Mouse (Mus musculus) T-helper 1 cell (primary cell): ENCODE measurements around the gene Cped1.

ENCODE experiments used
- in situ Hi-C: fragments of 300-600 bp; cut with MboI, MseI; formaldehyde crosslinking; loops from one replicate; pipeline ENCODE4 v1.15.1; 2025; ENCODE audit warnings: high pct_unique_total_duplicates

The Cped1 gene

GRCm38 (mm10) chr6:21985732-21986540 lies at the start of gene Cped1:
Gene Cped1, plus strand, starts transcription at chr6:21985916.
- in situ Hi-C loops: loop anchor here (5.0 kb wide), 1 partner anchor 39 kb away; the partner anchor contains the start of gene Ing3

GRCm38 (mm10) chr6:21937981-21938635 lies 47.6 kb upstream of the Cped1 start:
- in situ Hi-C loops: no loop called here

GRCm38 (mm10) chr6:21949226-21949731 lies 36.4 kb upstream of the Cped1 start, which contains the start of gene Ing3:
Gene Ing3, plus strand, starts transcription at chr6:21949571.
- in situ Hi-C loops: loop anchor here (5.0 kb wide), 1 partner anchor 38 kb away; the partner anchor contains the start of gene Cped1

- in situ Hi-C loops: loop anchor here (5.0 kb wide), 1 partner anchor 37 kb away; the partner anchor contains the start of gene Cped1
These were observed 35.8 kb upstream of the Cped1 start for GRCm38 (mm10) chr6:21949771-21950448.

- in situ Hi-C loops: no loop called here
These were observed 35.0 kb upstream of the Cped1 start for GRCm38 (mm10) chr6:21950676-21951075.

GRCm38 (mm10) chr6:21955468-21955867 lies 30.2 kb upstream of the Cped1 start:
- in situ Hi-C loops: no loop called here

- in situ Hi-C loops: no loop called here
These were observed 26.8 kb upstream of the Cped1 start for GRCm38 (mm10) chr6:21958922-21959321.

GRCm38 (mm10) chr6:21959909-21960308 lies 25.8 kb upstream of the Cped1 start:
- in situ Hi-C loops: no loop called here

GRCm38 (mm10) chr6:21977532-21977931 lies 8.2 kb upstream of the Cped1 start:
- in situ Hi-C loops: no loop called here

GRCm38 (mm10) chr6:21981114-21981513 lies 4.6 kb upstream of the Cped1 start:
- in situ Hi-C loops: no loop called here

- in situ Hi-C loops: loop anchor here (5.0 kb wide), 1 partner anchor 38 kb away; the partner anchor contains the start of gene Ing3
These were observed 555 bp upstream of the Cped1 start for GRCm38 (mm10) chr6:21984990-21985731.

- in situ Hi-C loops: loop anchor here (5.0 kb wide), 1 partner anchor 39 kb away; the partner anchor contains the start of gene Ing3
These were observed 1.1 kb downstream of the Cped1 start for GRCm38 (mm10) chr6:21986660-21987331.

- in situ Hi-C loops: loop anchor here (5.0 kb wide), 1 partner anchor 40 kb away; the partner anchor contains the start of gene Ing3
These were observed 1.8 kb downstream of the Cped1 start for GRCm38 (mm10) chr6:21987554-21987953.

- in situ Hi-C loops: loop anchor here (5.0 kb wide), 1 partner anchor 41 kb away; the partner anchor contains the start of gene Ing3
These were observed 2.6 kb downstream of the Cped1 start for GRCm38 (mm10) chr6:21988296-21988695.

- in situ Hi-C loops: loop anchor here (5.0 kb wide), 1 partner anchor 42 kb away; the partner anchor contains the start of gene Ing3
These were observed 3.4 kb downstream of the Cped1 start for GRCm38 (mm10) chr6:21989081-21989480.

GRCm38 (mm10) chr6:21990181-21991135 lies 4.7 kb downstream of the Cped1 start:
- in situ Hi-C loops: loop anchor here (5.0 kb wide), 1 partner anchor 77 kb away; no protein-coding TSS in a partner anchor

- in situ Hi-C loops: loop anchor here (5.0 kb wide), 1 partner anchor 76 kb away; no protein-coding TSS in a partner anchor
These were observed 5.4 kb downstream of the Cped1 start for GRCm38 (mm10) chr6:21991151-21991550.

GRCm38 (mm10) chr6:21993070-21993469 lies 7.4 kb downstream of the Cped1 start:
- in situ Hi-C loops: loop anchor here (5.0 kb wide), 1 partner anchor 74 kb away; no protein-coding TSS in a partner anchor

GRCm38 (mm10) chr6:21998131-21998530 lies 12.4 kb downstream of the Cped1 start:
- in situ Hi-C loops: no loop called here
